Mouse (Mus musculus): ENCODE results near the gene Gm49369.
A peak's percentile ranks its signal among the peaks of the same experiment; 100 is the strongest.

The Gm49369 gene

GRCm38 (mm10) chr7:142371398-142371767, 11.1 kb downstream of the Gm49369 start:
- no peak for DNase-seq (ENCODE audit: low read depth, low spot score)
- Histone ChIP-seq H3K27me3 (ENCODE audit: control insufficient read depth, insufficient read depth, low read length, poor library complexity, severe bottlenecking) (no peaks in the 10 kb centered on the region), H3K36me3 (ENCODE audit: control insufficient read depth, insufficient read depth, low read length, poor library complexity, severe bottlenecking) (no peaks in the 10 kb centered on the region)

- no peak for DNase-seq (ENCODE audit: low read depth, low spot score)
- Histone ChIP-seq H3K27me3 (ENCODE audit: control insufficient read depth, insufficient read depth, low read length, poor library complexity, severe bottlenecking) (no peaks in the 10 kb centered on the region), H3K36me3 (ENCODE audit: control insufficient read depth, insufficient read depth, low read length, poor library complexity, severe bottlenecking) (no peaks in the 10 kb centered on the region)
Observed at GRCm38 (mm10) chr7:142370937-142371336, 11.5 kb downstream of the Gm49369 start.

GRCm38 (mm10) chr7:142369820-142370219, 12.6 kb downstream of the Gm49369 start:
- no peaks in the 10 kb centered on the region for H3K27me3 ChIP-seq (ENCODE audit: control insufficient read depth, insufficient read depth, low read length, poor library complexity, severe bottlenecking)
- no peak for DNase-seq (ENCODE audit: low read depth, low spot score)
- H3K36me3 ChIP-seq (ENCODE audit: control insufficient read depth, insufficient read depth, low read length, poor library complexity, severe bottlenecking): no peaks in the 10 kb centered on the region

GRCm38 (mm10) chr7:142368856-142369255, 13.6 kb downstream of the Gm49369 start:
- DNase-seq (ENCODE audit: low read depth, low spot score): no peak
- Histone ChIP-seq H3K36me3 (ENCODE audit: control insufficient read depth, insufficient read depth, low read length, poor library complexity, severe bottlenecking) (no peaks in the 10 kb centered on the region), H3K27me3 (ENCODE audit: control insufficient read depth, insufficient read depth, low read length, poor library complexity, severe bottlenecking) (no peaks in the 10 kb centered on the region)

- H3K36me3 ChIP-seq (ENCODE audit: control insufficient read depth, insufficient read depth, low read length, poor library complexity, severe bottlenecking): no peaks in the 10 kb centered on the region
- no peaks in the 10 kb centered on the region for H3K27me3 ChIP-seq (ENCODE audit: control insufficient read depth, insufficient read depth, low read length, poor library complexity, severe bottlenecking)
- no peak for DNase-seq (ENCODE audit: low read depth, low spot score)
Observed at GRCm38 (mm10) chr7:142363107-142363506, 19.4 kb downstream of the Gm49369 start.

GRCm38 (mm10) chr7:142360743-142361142, 21.7 kb downstream of the Gm49369 start:
- DNase-seq (ENCODE audit: low read depth, low spot score): no peak
- Histone ChIP-seq H3K36me3 (ENCODE audit: control insufficient read depth, insufficient read depth, low read length, poor library complexity, severe bottlenecking) (no peaks in the 10 kb centered on the region), H3K27me3 (ENCODE audit: control insufficient read depth, insufficient read depth, low read length, poor library complexity, severe bottlenecking) (no peaks in the 10 kb centered on the region)

- no peak for DNase-seq (ENCODE audit: low read depth, low spot score)
- Histone ChIP-seq H3K36me3 (ENCODE audit: control insufficient read depth, insufficient read depth, low read length, poor library complexity, severe bottlenecking) (no peaks in the 10 kb centered on the region), H3K27me3 (ENCODE audit: control insufficient read depth, insufficient read depth, low read length, poor library complexity, severe bottlenecking) (no peaks in the 10 kb centered on the region)
Observed at GRCm38 (mm10) chr7:142359129-142359528, 23.3 kb downstream of the Gm49369 start.

- DNase-seq (ENCODE audit: low read depth, low spot score): no peak
- H3K36me3 ChIP-seq (ENCODE audit: control insufficient read depth, insufficient read depth, low read length, poor library complexity, severe bottlenecking): no peaks in the 10 kb centered on the region
- no peaks in the 10 kb centered on the region for H3K27me3 ChIP-seq (ENCODE audit: control insufficient read depth, insufficient read depth, low read length, poor library complexity, severe bottlenecking)
Observed at GRCm38 (mm10) chr7:142357566-142357965, 24.9 kb downstream of the Gm49369 start.

- H3K27me3 ChIP-seq (ENCODE audit: control insufficient read depth, insufficient read depth, low read length, poor library complexity, severe bottlenecking): no peaks in the 10 kb centered on the region
- no peaks in the 10 kb centered on the region for H3K36me3 ChIP-seq (ENCODE audit: control insufficient read depth, insufficient read depth, low read length, poor library complexity, severe bottlenecking)
- DNase-seq (ENCODE audit: low read depth, low spot score): no peak
Observed at GRCm38 (mm10) chr7:142354661-142355233, 27.7 kb downstream of the Gm49369 start.

GRCm38 (mm10) chr7:142353854-142354253, 28.6 kb downstream of the Gm49369 start:
- peak; percentile 41 for DNase-seq (ENCODE audit: low read depth, low spot score)
- no peaks in the 10 kb centered on the region for H3K36me3 ChIP-seq (ENCODE audit: control insufficient read depth, insufficient read depth, low read length, poor library complexity, severe bottlenecking)
- no peaks in the 10 kb centered on the region for H3K27me3 ChIP-seq (ENCODE audit: control insufficient read depth, insufficient read depth, low read length, poor library complexity, severe bottlenecking)

GRCm38 (mm10) chr7:142351569-142351968, 30.9 kb downstream of the Gm49369 start:
- H3K36me3 ChIP-seq (ENCODE audit: control insufficient read depth, insufficient read depth, low read length, poor library complexity, severe bottlenecking): no peaks in the 10 kb centered on the region
- no peaks in the 10 kb centered on the region; the same call in 1 of the 2 replicates for H3K27me3 ChIP-seq (ENCODE audit: control insufficient read depth, insufficient read depth, low read length, poor library complexity, severe bottlenecking)
- no peak for DNase-seq (ENCODE audit: low read depth, low spot score)

GRCm38 (mm10) chr7:142349308-142349961, 33.0 kb downstream of the Gm49369 start:
- no peak for DNase-seq (ENCODE audit: low read depth, low spot score)
- H3K27me3 ChIP-seq (ENCODE audit: control insufficient read depth, insufficient read depth, low read length, poor library complexity, severe bottlenecking): no peaks in the 10 kb centered on the region; the same call in 1 of the 2 replicates
- no peaks in the 10 kb centered on the region for H3K36me3 ChIP-seq (ENCODE audit: control insufficient read depth, insufficient read depth, low read length, poor library complexity, severe bottlenecking)

- no peak for DNase-seq (ENCODE audit: low read depth, low spot score)
Observed at GRCm38 (mm10) chr7:142347542-142347941, 34.9 kb downstream of the Gm49369 start.

GRCm38 (mm10) chr7:142342247-142342640, 40.2 kb downstream of the Gm49369 start:
- DNase-seq (ENCODE audit: low read depth, low spot score): peak; percentile 11
- Histone ChIP-seq H3K36me3 (ENCODE audit: control insufficient read depth, insufficient read depth, low read length, poor library complexity, severe bottlenecking) (no peaks in the 10 kb centered on the region), H3K27me3 (ENCODE audit: control insufficient read depth, insufficient read depth, low read length, poor library complexity, severe bottlenecking) (no peaks in the 10 kb centered on the region)

More at GRCm38 (mm10) chr7:142347542-142347941, 34.9 kb downstream of the Gm49369 start:
- no peaks in the 10 kb centered on the region; the same call in 1 of the 2 replicates for H3K27me3 ChIP-seq (ENCODE audit: control insufficient read depth, insufficient read depth, low read length, poor library complexity, severe bottlenecking)
- H3K36me3 ChIP-seq (ENCODE audit: control insufficient read depth, insufficient read depth, low read length, poor library complexity, severe bottlenecking): no peaks in the 10 kb centered on the region

GRCm38 (mm10) chr7:142341564-142342246, 40.8 kb downstream of the Gm49369 start:
- Histone ChIP-seq H3K27me3 (ENCODE audit: control insufficient read depth, insufficient read depth, low read length, poor library complexity, severe bottlenecking) (no peaks in the 10 kb centered on the region), H3K36me3 (ENCODE audit: control insufficient read depth, insufficient read depth, low read length, poor library complexity, severe bottlenecking) (no peaks in the 10 kb centered on the region)
- no peak for DNase-seq (ENCODE audit: low read depth, low spot score)
